Mouse (Mus musculus) hindbrain, embryonic 16.5 days (tissue): Measurements from ENCODE around the gene Itch. TPM values are rescaled to one million over a fixed set of nuclear protein-coding genes. Genes with fewer than 3 reads are reported as not detected.
"Not testable (repeated sequence)": the region's sequence is repeated elsewhere in the genome, so short reads cannot be mapped to it uniquely, and the experiment has no call there.

Experiments
- ATAC-seq: fragments of 200-750 bp; cut with Nextera tagmentation; 2 replicates; pipeline ENCODE4 v1.8.0; 2017; ENCODE audit warnings: moderate TSS enrichment, moderate library complexity
- H3K27ac ChIP-seq: fragments of 300-500 bp; sonication (generic); 2 replicates; pipeline ENCODE4 v1.5.1; 2014; ENCODE audit warnings: low read depth, mild to moderate bottlenecking, control low read depth, low read length, moderate library complexity
- H3K27me3 ChIP-seq: fragments of 300-500 bp; sonication (generic); replicated peaks from 2 replicates; pipeline ENCODE4 v1.6.1; 2014; ENCODE audit warnings: low read length; ENCODE audit not compliant: control insufficient read depth, insufficient read depth
- H3K36me3 ChIP-seq: fragments of 300-500 bp; sonication (generic); 2 replicates; pipeline ENCODE4 v1.6.1; 2014; ENCODE audit warnings: mild to moderate bottlenecking, low read length, moderate library complexity, mixed read lengths; ENCODE audit not compliant: control insufficient read depth, insufficient read depth
- H3K4me1 ChIP-seq: fragments of 300-500 bp; sonication (generic); 2 replicates; pipeline ENCODE4 v1.6.1; 2014; ENCODE audit warnings: low read depth, low read length; ENCODE audit not compliant: control insufficient read depth, insufficient read depth
- H3K4me2 ChIP-seq: fragments of 300-500 bp; sonication (generic); 2 replicates; pipeline ENCODE4 v1.6.1; 2014; ENCODE audit warnings: mild to moderate bottlenecking, low read length, control low read depth, moderate library complexity
- H3K4me3 ChIP-seq: fragments of 300-500 bp; sonication (generic); 2 replicates; pipeline ENCODE4 v1.5.1; 2014; ENCODE audit warnings: mild to moderate bottlenecking, low read length, control low read depth, moderate library complexity
- H3K9ac ChIP-seq: fragments of 300-500 bp; sonication (generic); 2 replicates; pipeline ENCODE4 v1.6.1; 2014; ENCODE audit warnings: low read depth, mild to moderate bottlenecking, control low read depth, low read length, moderate library complexity
- H3K9me3 ChIP-seq: fragments of 300-500 bp; sonication (generic); 2 replicates; pipeline ENCODE4 v1.6.1; 2014; ENCODE audit warnings: mild to moderate bottlenecking, low read length, moderate library complexity; ENCODE audit not compliant: control insufficient read depth
- WGBS: fragments of 180-500 bp; shearing (Covaris S2); extraction: QIAGEN DNeasy Blood & Tissue Kit; methylation state at CpG from one replicate; pipeline ENCODE4 v1.1.7; 2014; 5-methylcytosine and 5-hydroxymethylcytosine counted together
- polyA plus RNA-seq: library from polyadenylated mRNA; unstranded; fragments of >200 nt; fragmentation: Nextera tagmentation; extraction: Ambion mirVana; gene quantifications from 2 replicates; pipeline ENCODE4 v1.2.1, GENCODE M21; 2015

The Itch gene
- polyA plus RNA-seq, 1 experiment from 2014 or later = 33.6 TPM

GRCm38 (mm10) chr2:155099421-155099820 lies 33.9 kb upstream of the Itch start:
- Histone ChIP-seq H3K4me1 (no peaks in the 10 kb centered on the region), H3K36me3 (no peaks in the 10 kb centered on the region), H3K9me3 (no peaks in the 10 kb centered on the region), H3K4me3 (no peak overlapping the region), H3K9ac (no peak overlapping the region), H3K27ac (no peak overlapping the region), H3K4me2 (no peak overlapping the region), H3K27me3 (no peaks in the 10 kb centered on the region)
- ATAC-seq = no peak
- 62% methylated on average over 7 of the region's 7 CpGs for WGBS

DNA sequence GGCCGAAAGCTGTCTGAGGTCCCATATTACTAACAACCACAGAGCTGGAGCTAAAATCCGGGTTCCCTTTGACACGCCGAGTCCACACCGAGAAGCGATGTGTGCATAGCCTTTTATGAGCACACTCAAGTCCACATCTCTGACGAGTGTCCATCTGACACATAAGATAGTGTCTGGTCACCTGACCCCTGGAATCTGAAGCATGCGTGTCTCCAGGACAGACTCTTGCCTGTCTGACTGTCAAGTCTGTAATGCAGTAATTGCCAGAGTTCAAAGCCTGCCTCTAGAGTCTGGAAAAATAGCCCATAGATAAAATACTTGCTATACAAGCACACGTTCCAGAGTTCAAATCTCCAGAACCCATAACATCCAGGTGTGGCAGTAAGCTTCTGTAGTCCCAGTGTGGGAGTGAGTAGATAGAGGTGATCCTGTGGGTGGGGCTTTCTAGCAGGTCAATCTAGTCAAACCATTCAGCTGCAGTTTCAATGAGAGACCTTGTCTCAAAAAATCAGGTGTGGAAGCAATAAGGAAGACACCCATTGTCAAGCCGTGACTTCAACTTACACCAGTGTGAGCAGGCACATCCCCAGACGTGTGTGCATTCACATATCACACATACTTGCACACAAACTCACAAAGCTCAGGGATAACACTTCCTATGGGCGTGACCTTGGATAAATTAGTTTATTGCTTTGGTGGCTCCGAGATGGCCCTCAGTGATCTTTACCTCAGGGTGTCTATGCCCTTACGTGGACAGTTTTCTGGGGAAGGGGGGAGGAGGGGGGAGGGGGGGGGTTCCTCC lies 33.1 kb upstream of the Itch start:
- no peaks in the 10 kb centered on the region for H3K4me1 ChIP-seq
- H3K9me3 ChIP-seq = no peaks in the 10 kb centered on the region
- no peaks in the 10 kb centered on the region for H3K27me3 ChIP-seq
- H3K27ac ChIP-seq = no peak overlapping the region
- no peak for ATAC-seq
- H3K9ac ChIP-seq = no peak overlapping the region
- no peak overlapping the region for H3K4me3 ChIP-seq
- no peaks in the 10 kb centered on the region for H3K36me3 ChIP-seq
- WGBS = 86% methylated on average over 14 of the region's 14 CpGs
- no peak overlapping the region for H3K4me2 ChIP-seq

GRCm38 (mm10) chr2:155100796-155101259 lies 32.5 kb upstream of the Itch start:
- Histone ChIP-seq H3K4me3 (no peak overlapping the region), H3K27ac (no peak overlapping the region), H3K4me2 (no peak overlapping the region), H3K27me3 (no peaks in the 10 kb centered on the region), H3K36me3 (no peaks in the 10 kb centered on the region), H3K9me3 (no peaks in the 10 kb centered on the region), H3K9ac (no peak overlapping the region), H3K4me1 (no peaks in the 10 kb centered on the region)
- ATAC-seq = no peak
- WGBS = 93% methylated on average over 3 of the region's 3 CpGs

GRCm38 (mm10) chr2:155101761-155102181 lies 31.5 kb upstream of the Itch start:
- H3K27me3 ChIP-seq = no peaks in the 10 kb centered on the region
- H3K9me3 ChIP-seq = no peaks in the 10 kb centered on the region
- no peak overlapping the region for H3K4me3 ChIP-seq
- H3K9ac ChIP-seq = no peak overlapping the region
- no peak overlapping the region for H3K4me2 ChIP-seq
- H3K4me1 ChIP-seq = no peaks in the 10 kb centered on the region
- ATAC-seq = no peak
- WGBS = 66% methylated on average over 6 of the region's 6 CpGs
- no peak overlapping the region for H3K27ac ChIP-seq
- H3K36me3 ChIP-seq = no peaks in the 10 kb centered on the region

GRCm38 (mm10) chr2:155103607-155104006 lies 29.7 kb upstream of the Itch start:
- Histone ChIP-seq H3K9me3 (no peaks in the 10 kb centered on the region), H3K36me3 (no peaks in the 10 kb centered on the region), H3K4me2 (no peak overlapping the region), H3K4me1 (no peaks in the 10 kb centered on the region), H3K27ac (no peak overlapping the region), H3K9ac (no peak overlapping the region), H3K27me3 (no peaks in the 10 kb centered on the region), H3K4me3 (no peak overlapping the region)
- 56% methylated on average over 6 of the region's 6 CpGs for WGBS
- peak; percentile 61 for ATAC-seq

- H3K27ac ChIP-seq, H3K4me3 ChIP-seq, H3K36me3 ChIP-seq, H3K4me1 ChIP-seq, ATAC-seq, H3K4me2 ChIP-seq, H3K27me3 ChIP-seq, H3K9me3 ChIP-seq, H3K9ac ChIP-seq: not testable (repeated sequence)
- 78% methylated on average over 9 of the region's 9 CpGs for WGBS
These were observed 26.0 kb upstream of the Itch start for GRCm38 (mm10) chr2:155107276-155107675.

GRCm38 (mm10) chr2:155115216-155115830 lies 18.0 kb upstream of the Itch start:
- H3K9me3 ChIP-seq = no peaks in the 10 kb centered on the region

DNA sequence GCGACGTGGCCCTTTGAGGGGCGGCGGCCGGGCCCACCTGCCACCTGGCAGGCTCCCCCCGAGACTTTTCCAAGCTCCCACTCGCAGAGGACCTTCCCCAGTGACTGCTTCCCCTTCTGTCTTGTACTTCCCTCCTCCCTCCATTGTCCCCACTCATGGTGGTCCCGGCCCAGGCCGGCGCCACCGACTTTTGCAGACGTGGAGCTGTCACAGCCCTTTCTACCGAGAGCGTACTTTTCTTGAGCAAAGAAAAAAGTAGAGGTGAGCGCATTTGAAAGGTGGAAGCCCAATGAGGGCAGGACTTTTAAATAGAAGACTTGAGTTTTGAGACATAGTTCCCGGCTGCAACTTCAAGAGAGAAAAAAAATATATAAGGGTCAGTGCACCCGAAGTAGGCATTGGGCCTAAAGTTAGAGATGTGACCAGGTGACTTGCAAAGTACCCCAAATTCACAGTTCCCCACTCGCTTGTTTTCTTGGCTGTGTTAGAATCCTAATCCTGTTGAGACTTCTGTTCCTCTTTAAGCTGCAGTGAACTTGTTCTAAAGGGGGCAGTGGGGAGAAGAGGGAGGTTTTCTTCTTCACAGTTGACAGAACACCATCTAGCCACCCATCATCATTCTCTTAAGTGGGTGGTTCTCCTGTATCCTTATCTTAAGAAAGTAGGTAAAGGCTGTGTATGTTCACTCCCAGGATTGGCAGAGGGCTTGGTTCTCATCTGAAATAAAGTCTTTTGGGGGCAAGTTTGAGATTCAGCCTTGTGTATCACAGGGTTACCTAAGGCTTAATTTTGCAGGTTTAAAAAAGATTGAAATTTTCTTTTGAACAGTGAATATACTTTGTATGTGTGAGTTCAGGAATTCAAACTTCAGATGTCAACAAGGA lies 910 bp downstream of the Itch start:
- Histone ChIP-seq H3K4me1 (peaks cover 18% of the 10 kb centered on the region), H3K9me3 (no peaks in the 10 kb centered on the region), H3K27me3 (no peaks in the 10 kb centered on the region), H3K36me3 (peaks cover 10% of the 10 kb centered on the region), H3K9ac (peak overlapping the region; percentile 98), H3K4me3 (peak overlapping the region; percentile 94), H3K4me2 (peak overlapping the region; percentile 76), H3K27ac (peak overlapping the region; percentile 92)
- under 1% methylated on average over 16 of the region's 18 CpGs for WGBS
- peak; percentile 56; the same call in 1 of the 2 replicates for ATAC-seq

More at GRCm38 (mm10) chr2:155115216-155115830, 18.0 kb upstream of the Itch start:
- Histone ChIP-seq H3K9ac (no peak overlapping the region), H3K4me3 (no peak overlapping the region), H3K4me2 (no peak overlapping the region), H3K27ac (no peak overlapping the region), H3K4me1 (no peaks in the 10 kb centered on the region), H3K36me3 (no peaks in the 10 kb centered on the region), H3K27me3 (no peaks in the 10 kb centered on the region)
- WGBS = 73% methylated on average over 7 of the region's 7 CpGs
- no peak for ATAC-seq

DNA sequence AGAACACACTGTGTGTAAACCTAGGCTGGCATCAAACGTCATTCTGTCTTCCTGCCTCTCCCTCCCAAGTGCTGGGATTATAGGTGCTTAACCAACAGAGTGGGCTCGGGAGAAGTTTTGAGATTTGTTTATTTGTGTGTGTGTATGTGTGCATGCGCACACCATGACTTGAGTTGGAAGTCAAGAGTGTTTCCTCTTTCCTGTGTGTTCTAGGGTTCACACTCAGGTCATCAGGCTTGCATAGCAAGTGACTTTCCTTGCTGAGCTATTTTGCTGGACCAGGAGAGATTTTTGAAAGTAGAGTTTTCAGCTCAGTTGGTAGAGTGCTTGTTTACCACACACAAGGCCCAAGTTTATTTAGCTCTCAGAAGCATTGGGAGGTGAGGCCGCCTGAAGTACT lies 1.8 kb downstream of the Itch start:
- no peak for ATAC-seq

More for the DNA sequence above, 1.8 kb downstream of the Itch start:
- H3K4me3 ChIP-seq = no peak overlapping the region
- 72% methylated on average over 4 of the region's 4 CpGs for WGBS
- H3K4me1 ChIP-seq = peaks cover 18% of the 10 kb centered on the region
- H3K27me3 ChIP-seq = no peaks in the 10 kb centered on the region
- peak overlapping the region; percentile 4; the same call in 1 of the 2 replicates for H3K4me2 ChIP-seq
- H3K9ac ChIP-seq = no peak overlapping the region
- H3K36me3 ChIP-seq = peaks cover 12% of the 10 kb centered on the region
- H3K9me3 ChIP-seq = no peaks in the 10 kb centered on the region
- H3K27ac ChIP-seq = no peak overlapping the region
